Mouse (Mus musculus) heart, embryonic 10.5 days (tissue): ENCODE data around the gene Usp36. TPM values are rescaled to one million over a fixed set of nuclear protein-coding genes. Genes with fewer than 3 reads are reported as not detected.

ENCODE experiments used
- polyA plus RNA-seq: library from polyadenylated mRNA; unstranded; fragments of >200 nt; fragmentation: Nextera tagmentation; extraction: Ambion mirVana; gene quantifications from 2 replicates; pipeline ENCODE4 v1.2.1, GENCODE M21; 2016

Usp36 gene
- polyA plus RNA-seq, 1 experiment from 2014 or later, result 22.4 TPM

Other genes with a start within 250 kb of the Usp36 start
- gene Dnah17, start 159.6 kb downstream of the Usp36 start, polyA plus RNA-seq, result 0.12 and 0.14 TPM in 2 replicates
- 15.5 and 15.6 TPM in 2 replicates for gene Cyth1, start 41.7 kb downstream of the Usp36 start, polyA plus RNA-seq
- gene Cep295nl, start 52.3 kb upstream of the Usp36 start, polyA plus RNA-seq, result 0.20 and 0.38 TPM in 2 replicates
- gene Timp2, start 65.5 kb upstream of the Usp36 start, polyA plus RNA-seq, result 37.4 and 39.2 TPM in 2 replicates
- 5.1 and 6.2 TPM in 2 replicates for gene Lgals3bp, start 111.8 kb upstream of the Usp36 start, polyA plus RNA-seq
- gene Cant1, start 128.8 kb upstream of the Usp36 start, polyA plus RNA-seq, result 22.4 and 23.5 TPM in 2 replicates
- gene C1qtnf1, start 138.0 kb upstream of the Usp36 start, polyA plus RNA-seq, result 2.7 and 3.3 TPM in 2 replicates
- gene Engase, start 186.6 kb upstream of the Usp36 start, polyA plus RNA-seq, result 5.1 and 7.8 TPM in 2 replicates